Mouse (Mus musculus) heart, adult 18-20 months (tissue): ENCODE data around the gene Ngly1. TPM values are rescaled to one million over a fixed set of nuclear protein-coding genes. Genes with fewer than 3 reads are reported as not detected.

ENCODE experiments used
- DNase-seq, 2 experiments: peaks; one replicate each; pipeline ENCODE4 v3.0.0; 2021 to 2022; ENCODE audit warnings: mixed read lengths in 1 of 2
- total RNA-seq, 2 experiments: library from RNA; stranded (reverse); gene quantifications; 2 replicates each; pipeline ENCODE4 v1.2.3; 2021

Ngly1 gene
- total RNA-seq, 2 experiments from 2014 or later: 30.8 to 34.5 TPM

GRCm38 (mm10) chr14:16328959-16329480 is 79.9 kb downstream of the Ngly1 start:
- no peak for DNase-seq

- no peak for DNase-seq
These were observed 80.7 kb downstream of the Ngly1 start for GRCm38 (mm10) chr14:16329756-16330155.

DNA sequence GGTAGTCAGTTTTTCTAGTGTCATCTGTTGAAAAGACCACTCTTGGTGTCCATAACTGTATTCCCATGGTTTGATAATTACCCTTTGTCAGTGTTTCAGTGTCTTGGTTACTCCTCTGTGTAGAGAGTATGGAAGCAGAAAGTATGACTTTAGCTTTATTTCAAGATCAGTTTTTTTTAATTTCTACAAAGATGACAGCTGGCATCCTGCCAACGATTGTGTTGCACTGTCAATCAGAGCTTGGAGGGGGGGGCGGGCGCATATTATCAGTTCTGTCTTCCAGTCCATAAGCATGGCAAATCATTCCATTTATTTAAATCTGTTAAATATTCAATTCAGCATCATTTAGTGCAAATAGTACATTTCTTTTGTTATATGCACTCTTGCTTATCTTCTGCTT is 85.2 kb downstream of the Ngly1 start:
- DNase-seq: no peak

DNA sequence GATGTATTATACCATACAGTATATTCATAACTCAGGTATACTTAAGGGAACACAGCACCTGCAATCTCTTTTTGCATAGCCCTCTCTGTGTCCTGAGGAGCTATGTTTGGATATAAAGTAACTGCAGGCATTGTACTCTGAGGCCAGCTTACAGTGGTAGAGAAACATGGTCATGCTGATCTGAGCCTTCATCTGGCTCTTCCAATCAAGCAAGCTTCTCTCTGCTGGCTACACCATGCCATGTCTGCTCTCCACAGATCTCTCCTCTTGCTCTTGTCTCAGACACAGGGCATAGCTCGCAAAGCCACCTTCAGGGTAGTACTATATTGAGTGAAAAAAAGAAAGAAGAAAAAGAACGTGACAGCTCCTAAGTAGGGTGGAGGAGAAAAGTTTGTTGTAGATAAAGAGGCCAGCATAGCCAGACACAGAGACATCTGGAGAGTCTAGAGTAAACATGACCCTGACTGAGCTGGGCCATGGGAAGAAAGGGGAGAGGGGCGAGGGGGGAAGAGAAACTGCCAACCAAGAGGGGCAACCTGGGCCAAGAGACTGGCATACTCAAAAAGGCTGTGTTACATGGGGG is 86.8 kb downstream of the Ngly1 start:
- no peak for DNase-seq

- no peak for DNase-seq
These were observed 98.4 kb downstream of the Ngly1 start for GRCm38 (mm10) chr14:16347505-16347904.

DNA sequence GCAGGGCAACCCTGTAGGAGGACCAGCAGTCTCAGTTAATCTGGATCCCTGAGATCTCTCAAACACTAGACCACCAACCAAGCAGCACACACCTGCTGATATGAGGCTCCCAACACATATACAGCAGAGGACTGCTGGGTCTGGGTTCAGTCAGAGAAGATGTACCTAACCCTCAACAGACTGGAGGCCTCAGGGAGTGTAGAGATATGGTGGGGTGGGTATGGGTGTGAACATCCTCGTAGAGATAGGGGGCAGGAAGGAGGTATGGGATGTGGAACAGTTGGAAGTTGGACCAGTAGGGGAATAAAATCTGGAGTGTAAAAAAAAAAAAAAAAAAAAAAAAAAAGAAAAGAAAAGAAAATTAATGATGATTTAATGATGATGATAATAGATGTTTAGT is 110.6 kb downstream of the Ngly1 start:
- DNase-seq: no peak

Other genes starting within 250 kb of the Ngly1 start
- gene Oxsm, start 528 bp downstream of the Ngly1 start, total RNA-seq: 10 to 100 TPM; 21.5 to 24.8 TPM
- 10 to 100 TPM; 40.1 to 54.6 TPM for gene Top2b, start 115.9 kb downstream of the Ngly1 start, total RNA-seq